Comparison of ENCODE assay signal across 8 mouse cellular contexts in the genomic region with DNA sequence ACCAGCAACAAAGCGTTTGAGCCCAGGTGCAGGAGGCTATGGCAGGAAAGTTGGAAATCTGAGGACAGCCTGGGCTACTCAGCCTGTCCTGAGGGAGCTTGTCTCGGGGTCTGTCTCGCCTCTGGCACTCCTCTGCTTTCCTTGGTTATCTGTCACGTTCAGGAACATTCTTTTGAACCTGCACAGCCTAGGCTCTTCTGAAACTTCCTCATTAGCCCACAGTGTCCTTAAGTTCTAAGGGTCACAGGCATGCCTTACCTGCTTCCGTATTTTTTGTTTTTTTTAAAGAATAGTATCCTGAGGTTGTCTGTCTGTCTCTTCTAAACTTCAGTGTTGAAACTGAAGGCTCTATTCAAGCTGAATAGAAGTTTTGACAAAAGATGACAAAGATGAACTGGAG. TPM values are rescaled to one million over a fixed set of nuclear protein-coding genes. Genes with fewer than 3 reads are reported as not detected.
DNase-seq lines count a peak whose midpoint lies in the region; ATAC-seq and TF ChIP-seq lines count a peak whose summit lies in the region.

A gene (minus strand): TSS at position 199 of the 400 bp plus-strand sequence.

- ATAC-seq in hindbrain, embryonic 14.5 days (ENCODE audit: low FRiP score), result no peak
- no peak for ATAC-seq in hindbrain, embryonic 16.5 days
- no peak for ATAC-seq in embryonic facial prominence, embryonic 14.5 days (ENCODE audit: low read depth)
- no peak for ATAC-seq in liver, embryonic 14.5 days (ENCODE audit: insufficient read depth)

- no peak within 1 kb of the TSS for H3K9ac ChIP-seq in hindbrain, embryonic 14.5 days
- H3K9ac ChIP-seq in hindbrain, embryonic 16.5 days (ENCODE audit: low read depth, low read length), result no peak within 1 kb of the TSS
- H3K9ac ChIP-seq in ES-Bruce4 (ENCODE audit: low read depth, poor library complexity, severe bottlenecking), result no peak within 1 kb of the TSS
- no peak within 1 kb of the TSS for H3K9ac ChIP-seq in embryonic facial prominence, embryonic 14.5 days (ENCODE audit: low read depth, low read length)
- H3K9ac ChIP-seq in liver, embryonic 14.5 days (replicated peaks), result no peak within 1 kb of the TSS

- no peak within 1 kb of the TSS for H3K4me3 ChIP-seq in hindbrain, embryonic 14.5 days (replicated peaks; ENCODE audit: low read length)
- H3K4me3 ChIP-seq in hindbrain, embryonic 16.5 days (ENCODE audit: low read length), result no peak within 1 kb of the TSS
- H3K4me3 ChIP-seq in ES-Bruce4 (ENCODE audit: low read depth, low read length), result no peak within 1 kb of the TSS
- no peak within 1 kb of the TSS for H3K4me3 ChIP-seq in embryonic facial prominence, embryonic 14.5 days (ENCODE audit: low read depth, low read length)
- no peak within 1 kb of the TSS for H3K4me3 ChIP-seq in liver, embryonic 14.5 days (ENCODE audit: insufficient read depth in 1 of 2, low read depth in 2 of 2, low read length in 2 of 2)

- no peak within 1 kb of the TSS for H3K4me2 ChIP-seq in hindbrain, embryonic 14.5 days (replicated peaks)
- H3K4me2 ChIP-seq in hindbrain, embryonic 16.5 days (ENCODE audit: low read length), result no peak within 1 kb of the TSS
- H3K4me2 ChIP-seq in embryonic facial prominence, embryonic 14.5 days (ENCODE audit: low read depth, low read length), result no peak within 1 kb of the TSS
- no peak within 1 kb of the TSS for H3K4me2 ChIP-seq in liver, embryonic 14.5 days (ENCODE audit: low read depth)

- intact Hi-C loops in heart, postnatal 25 days (cut with DNase I), result no loop called here

- H3K4me1 ChIP-seq in hindbrain, embryonic 14.5 days (replicated peaks; ENCODE audit: control insufficient read depth, insufficient read depth, low read length), result peaks cover under 1% of the 10 kb centered on the region; the same call in 1 of the 2 replicates
- no peaks in the 10 kb centered on the region for H3K4me1 ChIP-seq in hindbrain, embryonic 16.5 days (ENCODE audit: control insufficient read depth, insufficient read depth, low read depth, low read length)
- H3K4me1 ChIP-seq in ES-Bruce4 (ENCODE audit: control insufficient read depth, insufficient read depth, low read length), result no peaks in the 10 kb centered on the region
- H3K4me1 ChIP-seq in embryonic facial prominence, embryonic 14.5 days (ENCODE audit: control insufficient read depth, insufficient read depth, low read length), result no peaks in the 10 kb centered on the region
- 0 out of 4 replicates have a peak, but pooled peaks cover 0 to 4% of the 10 kb centered on the region in 2 experiments for H3K4me1 ChIP-seq in liver, embryonic 14.5 days (replicated peaks; ENCODE audit: control insufficient read depth in 2 of 2, insufficient read depth in 2 of 2, low read length in 1 of 2)

- TF ChIP-seq CTCF in ES-Bruce4 (IDR thresholded peaks at IDR 0.05; ENCODE audit: low read depth, low read length), result no peak
- TF ChIP-seq CTCF in liver, embryonic 14.5 days (IDR thresholded peaks at IDR 0.05; ENCODE audit: low read depth), result no peak

- H3K27me3 ChIP-seq in hindbrain, embryonic 14.5 days (ENCODE audit: control insufficient read depth, insufficient read depth, low read length), result no peaks in the 10 kb centered on the region
- no peaks in the 10 kb centered on the region for H3K27me3 ChIP-seq in hindbrain, embryonic 16.5 days (replicated peaks; ENCODE audit: control insufficient read depth, insufficient read depth, low read length)
- H3K27me3 ChIP-seq in ES-Bruce4 (ENCODE audit: control insufficient read depth, insufficient read depth, low read length, poor library complexity, severe bottlenecking), result no peaks in the 10 kb centered on the region
- no peaks in the 10 kb centered on the region for H3K27me3 ChIP-seq in embryonic facial prominence, embryonic 14.5 days (replicated peaks; ENCODE audit: control insufficient read depth, insufficient read depth, low read length)
- H3K27me3 ChIP-seq in liver, embryonic 14.5 days (ENCODE audit: control insufficient read depth, insufficient read depth, low read length), result no peaks in the 10 kb centered on the region

- DNase-seq in hindbrain, embryonic 14.5 days (ENCODE audit: low spot score), result no peak
- DNase-seq in embryonic facial prominence, embryonic 14.5 days (ENCODE audit: low spot score), result no peak
- no peak for DNase-seq in heart, postnatal 25 days (ENCODE audit: low spot score)
- no peak for DNase-seq in liver, embryonic 14.5 days (ENCODE audit: low read depth in 3 of 3, low spot score in 3 of 3)
- DNase-seq in adipocyte (ENCODE audit: low spot score), result no peak
- no peak for DNase-seq in kidney, postnatal 14 days

- WGBS in hindbrain, embryonic 14.5 days, result 65% methylated on average over 5 of the region's 5 CpGs
- 56% methylated on average over 5 of the region's 5 CpGs for WGBS in hindbrain, embryonic 16.5 days
- WGBS in embryonic facial prominence, embryonic 14.5 days, result 61% methylated on average over 5 of the region's 5 CpGs
- WGBS in liver, embryonic 14.5 days (ENCODE audit: insufficient replicate concordance), result 24% methylated on average over 5 of the region's 5 CpGs

- TF ChIP-seq POLR2A in ES-Bruce4 (IDR thresholded peaks at IDR 0.05; ENCODE audit: insufficient read depth, low read length), result no peak

- no peak within 1 kb of the TSS for H3K27ac ChIP-seq in hindbrain, embryonic 14.5 days
- no peak within 1 kb of the TSS for H3K27ac ChIP-seq in hindbrain, embryonic 16.5 days (ENCODE audit: low read depth, low read length)
- no peak within 1 kb of the TSS for H3K27ac ChIP-seq in ES-Bruce4 (ENCODE audit: insufficient read depth, low read length)
- no peak within 1 kb of the TSS for H3K27ac ChIP-seq in embryonic facial prominence, embryonic 14.5 days (replicated peaks; ENCODE audit: low read depth, low read length)
- H3K27ac ChIP-seq in liver, embryonic 14.5 days, result no peak within 1 kb of the TSS

- no peak for TF ChIP-seq EP300 in ES-Bruce4 (IDR thresholded peaks at IDR 0.05; ENCODE audit: insufficient read depth, low read depth, low read length)
- TF ChIP-seq EP300 in liver, embryonic 14.5 days (IDR thresholded peaks at IDR 0.05; ENCODE audit: low read depth), result no peak

- H3K36me3 ChIP-seq in hindbrain, embryonic 14.5 days (replicated peaks; ENCODE audit: control insufficient read depth, insufficient read depth), result no peaks in the 10 kb centered on the region
- no peaks in the 10 kb centered on the region for H3K36me3 ChIP-seq in hindbrain, embryonic 16.5 days (ENCODE audit: control insufficient read depth, insufficient read depth, low read length)
- no peaks in the 10 kb centered on the region for H3K36me3 ChIP-seq in ES-Bruce4 (ENCODE audit: control insufficient read depth, insufficient read depth, low read length, poor library complexity, severe bottlenecking)
- H3K36me3 ChIP-seq in embryonic facial prominence, embryonic 14.5 days (ENCODE audit: control insufficient read depth, insufficient read depth, low read length), result no peaks in the 10 kb centered on the region
- H3K36me3 ChIP-seq in liver, embryonic 14.5 days (replicated peaks; ENCODE audit: control insufficient read depth, insufficient read depth, low read depth), result no peaks in the 10 kb centered on the region

- H3K9me3 ChIP-seq in hindbrain, embryonic 14.5 days (ENCODE audit: control insufficient read depth, low read length), result no peaks in the 10 kb centered on the region
- no peaks in the 10 kb centered on the region for H3K9me3 ChIP-seq in hindbrain, embryonic 16.5 days (ENCODE audit: control insufficient read depth, low read length)
- H3K9me3 ChIP-seq in ES-Bruce4 (replicated peaks; ENCODE audit: control insufficient read depth, insufficient read depth, low read length, poor library complexity, severe bottlenecking), result no peaks in the 10 kb centered on the region
- no peaks in the 10 kb centered on the region for H3K9me3 ChIP-seq in embryonic facial prominence, embryonic 14.5 days (ENCODE audit: control insufficient read depth, low read length)
- H3K9me3 ChIP-seq in liver, embryonic 14.5 days (ENCODE audit: control insufficient read depth, low read length), result no peaks in the 10 kb centered on the region

RNA-seq across cellular contexts. Expression of the gene that starts here (rescaled TPM):
- polyA plus RNA-seq in hindbrain, embryonic 14.5 days (2014; fragmentation: Nextera tagmentation; extraction: Ambion mirVana), result 12.6 and 14.4 TPM in 2 replicates
- polyA plus RNA-seq in hindbrain, embryonic 16.5 days (2015; fragmentation: Nextera tagmentation; extraction: Ambion mirVana), result 6.3 and 6.7 TPM in 2 replicates
- polyA plus RNA-seq in ES-Bruce4 (2011; ENCODE audit: insufficient read depth, insufficient read length, low read depth, missing spikeins), result 116 and 127 TPM in 2 replicates
- 27.3 and 34.6 TPM in 2 replicates for polyA plus RNA-seq in embryonic facial prominence, embryonic 14.5 days (2014; fragmentation: Nextera tagmentation; extraction: Ambion mirVana)
- total RNA-seq in heart, postnatal 25 days (2021), result 100 to 1,000 TPM; 103 to 110 TPM
- polyA plus RNA-seq in liver, embryonic 14.5 days (2012; rRNA removed), result 16.4 and 23.8 TPM in 2 replicates
- 21.0 and 23.8 TPM in 2 replicates for polyA plus RNA-seq in liver, embryonic 14.5 days (2014; fragmentation: Nextera tagmentation; extraction: Ambion mirVana)
